Mouse (Mus musculus) forelimb bud, embryonic 11.5 days (tissue): ENCODE measurements around the gene Tfrc.

Experiments
- DNase-seq: peaks from one replicate; pipeline ENCODE4 v3.0.0-alpha.2; 2012; ENCODE audit warnings: low read depth, low spot score

Tfrc gene

DNA sequence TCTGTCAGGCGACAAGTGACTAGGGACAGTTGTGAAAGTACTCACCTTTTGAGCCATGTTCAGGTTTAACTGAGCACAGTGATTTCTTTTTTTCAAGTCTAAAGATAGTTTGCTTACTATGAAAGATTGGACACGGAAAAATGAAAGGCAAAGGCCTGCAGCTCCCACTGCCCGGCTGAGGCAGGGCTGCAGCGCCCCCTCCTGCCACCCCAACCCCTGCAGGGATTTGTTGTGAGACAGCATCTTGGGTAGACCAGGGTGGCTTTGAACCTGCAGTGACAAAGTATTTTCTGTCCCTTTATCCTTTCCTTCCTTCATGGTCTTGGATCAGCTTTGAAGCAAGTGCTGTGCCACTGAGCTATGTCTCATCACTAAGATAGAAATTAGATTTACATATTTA lies 59.8 kb downstream of the Tfrc start:
- DNase-seq: no peak

DNA sequence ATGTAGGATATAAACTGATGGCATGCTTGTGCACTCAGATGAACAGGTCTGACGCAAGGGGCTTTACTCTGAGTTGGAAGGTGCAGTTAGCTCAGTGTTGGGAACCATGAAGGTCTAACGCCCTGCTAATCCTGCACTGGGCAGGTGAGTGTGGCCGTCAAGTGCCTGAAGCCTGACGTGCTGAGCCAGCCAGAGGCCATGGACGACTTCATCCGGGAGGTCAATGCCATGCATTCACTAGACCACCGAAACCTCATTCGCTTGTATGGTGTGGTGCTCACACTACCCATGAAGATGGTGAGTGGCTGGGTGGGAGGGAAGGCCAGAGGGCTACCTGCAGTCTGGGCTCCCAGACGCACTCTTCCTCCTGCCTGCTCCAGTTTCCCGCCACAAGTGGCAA lies 60.5 kb downstream of the Tfrc start:
- DNase-seq: no peak

DNA sequence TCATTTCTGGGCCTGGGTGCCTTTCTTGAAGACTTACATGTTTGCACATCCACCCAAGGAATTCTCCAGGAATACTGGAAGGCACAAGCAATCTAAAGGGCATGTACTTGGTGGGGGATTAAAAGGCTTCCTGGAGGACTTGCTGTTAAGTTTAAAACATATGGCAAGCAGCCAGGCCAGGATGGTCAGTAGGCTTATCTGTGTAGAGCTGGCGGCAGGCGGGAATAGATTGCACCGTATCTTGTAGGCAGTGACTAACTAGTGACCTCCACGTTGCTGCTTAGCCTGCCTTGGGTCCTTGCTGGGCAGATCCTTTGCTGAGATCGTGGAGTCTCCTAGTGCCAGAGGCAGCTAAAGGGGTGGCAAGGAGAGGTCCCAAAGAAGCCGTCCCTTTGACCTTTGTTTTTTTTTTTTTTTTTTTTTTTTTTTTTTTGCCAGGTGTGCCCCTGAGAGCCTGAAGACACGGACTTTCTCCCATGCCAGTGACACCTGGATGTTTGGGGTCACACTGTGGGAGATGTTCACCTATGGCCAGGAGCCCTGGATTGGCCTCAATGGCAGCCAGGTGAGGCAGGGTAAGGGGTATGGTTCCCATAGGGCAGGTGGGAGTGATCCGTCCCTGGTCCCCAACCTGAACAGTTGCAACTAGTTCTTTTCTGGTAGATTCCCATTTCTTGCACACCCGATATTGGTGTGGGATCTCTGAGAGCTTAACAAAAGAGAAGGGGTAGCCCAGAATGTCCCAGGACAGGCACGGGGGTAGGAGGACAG lies 61.8 kb downstream of the Tfrc start:
- DNase-seq: no peak

DNA sequence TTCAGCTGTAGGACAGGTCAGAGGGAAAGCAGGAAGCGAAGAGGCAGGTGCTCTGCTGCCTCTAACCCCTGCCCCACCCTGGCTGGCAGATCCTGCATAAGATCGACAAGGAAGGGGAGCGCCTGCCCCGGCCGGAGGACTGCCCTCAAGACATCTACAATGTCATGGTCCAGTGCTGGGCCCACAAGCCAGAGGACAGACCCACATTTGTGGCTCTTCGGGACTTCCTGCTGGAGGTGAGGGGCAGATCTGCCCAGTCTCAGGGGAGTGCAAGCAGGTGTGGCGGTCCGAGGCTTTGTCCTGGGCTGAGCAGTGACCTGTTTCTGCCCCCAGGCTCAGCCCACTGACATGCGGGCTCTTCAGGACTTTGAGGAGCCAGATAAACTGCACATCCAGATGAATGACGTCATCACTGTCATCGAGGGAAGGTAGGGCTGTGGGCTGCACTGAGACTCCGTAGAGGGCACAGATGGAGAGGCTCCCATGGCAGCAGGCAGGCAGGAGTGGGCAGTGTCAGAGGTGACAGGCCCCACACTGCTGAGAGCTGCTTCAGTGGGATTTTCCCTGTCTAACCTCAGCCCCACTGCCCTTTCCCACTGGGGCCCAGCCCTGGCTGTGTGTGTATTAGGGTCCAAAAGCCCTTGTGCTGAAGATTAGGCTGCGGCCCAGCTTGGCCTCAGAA lies 62.6 kb downstream of the Tfrc start:
- no peak for DNase-seq

- DNase-seq: no peak
These were observed 63.5 kb downstream of the Tfrc start for GRCm38 (mm10) chr16:32672250-32672649.

GRCm38 (mm10) chr16:32672861-32673560 lies 64.3 kb downstream of the Tfrc start:
- no peak for DNase-seq

GRCm38 (mm10) chr16:32674121-32674740 lies 65.5 kb downstream of the Tfrc start:
- DNase-seq: no peak

DNA sequence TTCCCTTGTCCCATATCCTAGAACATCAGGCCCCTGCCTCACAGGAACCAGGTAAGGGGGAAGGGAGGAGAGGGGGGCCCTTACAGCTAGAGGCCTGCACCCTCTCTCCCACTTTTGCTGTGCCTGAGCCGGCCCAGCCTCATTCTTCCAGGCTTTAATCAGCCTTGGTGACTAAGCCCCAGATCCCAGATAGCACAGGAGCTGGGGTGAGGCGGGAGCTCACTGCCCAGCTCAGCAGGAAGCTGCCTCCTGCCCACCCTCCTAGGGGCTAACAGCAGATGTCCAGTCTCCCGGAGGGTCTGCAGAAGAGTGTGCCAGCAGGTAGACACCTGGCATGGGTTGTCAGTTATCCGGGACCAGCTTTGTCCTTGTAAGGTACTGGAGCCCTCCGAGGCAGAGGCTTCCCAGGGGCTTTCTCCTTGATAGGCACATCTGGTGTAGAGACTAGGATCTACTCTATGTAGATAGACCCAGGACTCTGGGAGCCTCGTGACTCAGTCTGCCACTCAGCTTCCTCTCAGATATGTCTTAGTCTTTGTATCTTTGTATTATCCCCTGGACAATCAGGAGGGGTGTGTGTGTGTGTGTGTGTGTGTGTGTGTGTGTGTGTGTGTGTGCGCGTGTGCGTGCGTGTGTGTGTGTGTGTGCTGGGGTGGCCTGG lies 68.5 kb downstream of the Tfrc start:
- DNase-seq: no peak

DNA sequence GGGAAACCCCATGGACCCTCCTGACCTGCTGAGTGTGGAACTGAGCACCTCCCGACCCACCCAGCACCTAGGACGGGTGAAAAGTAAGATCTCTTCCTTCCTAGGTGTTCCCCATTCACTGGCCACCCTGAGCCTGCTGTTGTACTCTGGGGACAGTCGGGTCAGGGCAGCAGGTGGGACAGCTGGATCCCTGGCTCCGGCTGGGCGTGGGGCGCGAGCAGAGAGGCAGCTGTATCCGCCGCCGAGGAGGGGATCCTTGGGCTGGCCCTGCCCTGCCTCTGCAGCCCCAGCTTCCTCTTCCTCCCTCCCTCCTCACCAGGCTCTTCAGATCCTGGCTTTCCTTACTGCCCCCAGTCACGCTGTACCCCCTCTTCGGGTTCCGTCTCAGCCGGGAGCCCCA lies 69.2 kb downstream of the Tfrc start:
- DNase-seq: no peak

DNA sequence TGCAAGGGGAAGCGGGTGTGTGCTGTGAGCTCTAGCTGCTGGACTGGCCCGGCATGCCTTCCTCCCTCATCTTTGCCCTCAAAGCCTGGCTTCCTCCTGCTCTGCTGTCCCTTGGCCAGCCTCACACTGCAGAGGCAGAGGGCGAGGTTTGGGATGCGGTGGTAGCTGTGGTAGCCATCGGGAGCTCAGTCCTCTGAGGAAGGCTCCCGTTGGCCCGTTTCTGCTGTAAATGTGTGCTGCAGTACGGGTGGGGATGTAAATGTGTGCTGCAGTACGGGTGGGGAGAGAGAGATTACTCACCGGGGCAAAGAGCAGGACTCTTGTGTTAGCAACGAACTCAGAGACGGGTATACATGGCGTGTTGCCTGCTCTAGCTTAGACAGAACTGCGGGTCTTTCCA lies 70.1 kb downstream of the Tfrc start:
- DNase-seq: no peak

DNA sequence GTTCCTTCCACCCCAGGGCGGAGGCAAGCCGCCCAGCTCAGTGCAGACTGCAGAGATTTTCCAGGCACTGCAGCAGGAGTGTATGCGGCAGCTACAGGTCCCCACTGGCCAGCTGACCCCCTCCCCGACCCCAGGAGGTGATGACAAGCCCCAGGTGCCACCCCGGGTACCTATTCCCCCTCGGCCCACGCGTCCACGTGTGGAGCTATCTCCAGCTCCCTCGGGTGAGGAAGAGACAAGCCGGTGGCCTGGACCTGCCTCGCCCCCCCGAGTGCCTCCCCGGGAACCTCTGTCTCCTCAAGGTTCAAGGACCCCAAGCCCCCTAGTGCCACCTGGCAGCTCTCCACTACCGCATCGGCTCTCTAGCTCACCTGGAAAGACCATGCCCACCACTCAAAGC lies 71.3 kb downstream of the Tfrc start:
- no peak for DNase-seq

GRCm38 (mm10) chr16:32680806-32681205 lies 72.1 kb downstream of the Tfrc start:
- DNase-seq: no peak

DNA sequence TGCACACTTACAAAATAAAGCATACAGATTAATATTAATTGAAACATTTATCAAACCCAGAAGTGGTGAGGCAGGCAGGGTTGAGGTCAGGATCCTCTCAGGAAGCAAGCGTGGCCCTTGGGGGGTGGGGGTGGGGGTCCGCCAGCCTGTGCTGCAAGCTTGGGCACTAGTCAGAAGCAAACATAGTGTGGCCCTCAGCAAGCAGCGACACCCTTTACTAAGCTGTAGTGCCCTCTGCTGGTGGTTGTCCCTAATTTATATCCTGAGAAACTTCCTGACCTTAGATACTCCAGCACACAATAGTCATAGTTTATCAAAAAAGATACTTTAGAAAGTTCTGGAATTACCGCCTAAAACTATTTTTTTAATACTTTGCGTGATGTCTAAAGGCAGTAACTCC lies 73.5 kb downstream of the Tfrc start:
- peak; percentile 67 for DNase-seq
